Mouse (Mus musculus) C2C12 (cell line): ENCODE measurements at regions not wholly inside any gene's neighbourhood (a gene's known extent, or its start where the extent isn't known, plus 50 kb on each side); places are given as distances from the start of the nearest gene placed in this dataset.

ENCODE experiments used
- CEBPB ChIP-seq: IDR thresholded peaks from one replicate; pipeline ENCODE4 v1.6.1; 2011; ENCODE audit warnings: low read depth, mild to moderate bottlenecking, control low read depth, moderate library complexity
- CTCF ChIP-seq: IDR thresholded peaks from one replicate; pipeline ENCODE4 v1.5.1; 2011; ENCODE audit not compliant: control insufficient read depth, insufficient read depth, insufficient read length
- MAX ChIP-seq: IDR thresholded peaks from one replicate; pipeline ENCODE4 v1.6.1; 2011; ENCODE audit warnings: mild to moderate bottlenecking, control low read depth
- USF1 ChIP-seq: IDR thresholded peaks from one replicate; pipeline ENCODE4 v1.6.1; 2011; ENCODE audit warnings: low read depth, mild to moderate bottlenecking, control low read depth, moderate library complexity

DNA sequence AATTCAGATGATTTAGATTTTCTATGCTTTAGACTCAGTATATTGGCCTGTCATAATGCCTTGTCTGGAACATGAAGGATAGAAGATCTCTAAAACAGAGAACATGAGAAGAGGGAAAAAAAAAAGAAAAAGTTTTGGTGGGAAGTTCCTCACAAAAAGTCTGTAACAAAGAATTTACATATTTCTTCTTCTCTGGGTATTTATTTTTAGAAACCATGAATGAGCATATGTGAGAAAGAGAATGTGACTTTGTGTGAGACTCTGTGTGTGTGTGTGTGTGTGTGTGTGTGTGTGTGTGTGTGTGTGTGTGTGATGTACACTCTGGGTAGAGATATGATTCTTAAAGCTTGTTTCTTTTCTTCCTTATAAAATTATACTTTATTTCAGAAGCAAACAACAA, 109.9 kb downstream of the Arl4a start:
- TF ChIP-seq CTCF (no peak), USF1 (no peak), CEBPB (no peak), MAX (no peak)
